Mouse (Mus musculus): ENCODE results near the gene Slc44a1.

GRCm38 (mm10) chr4:53625263-53625662 lies 185.1 kb downstream of the Slc44a1 start:
- TF ChIP-seq CTCF (IDR thresholded peaks at IDR 0.05; ENCODE audit: control insufficient read depth, insufficient read depth, low read length) (no peak), POLR2A (IDR thresholded peaks at IDR 0.05; ENCODE audit: borderline replicate concordance, control insufficient read depth, low read depth, low read length) (no peak)

Data from bone marrow, adult 2 months (tissue).